Mouse (Mus musculus): ENCODE results near the gene Gsta1. TPM values are rescaled to one million over a fixed set of nuclear protein-coding genes. Genes with fewer than 3 reads are reported as not detected.
"Not testable (repeated sequence)": the region's sequence is repeated elsewhere in the genome, so short reads cannot be mapped to it uniquely, and the experiment has no call there.

Gene Gsta1
- polyA plus RNA-seq, 1 experiment from 2014 or later = not detected

DNA sequence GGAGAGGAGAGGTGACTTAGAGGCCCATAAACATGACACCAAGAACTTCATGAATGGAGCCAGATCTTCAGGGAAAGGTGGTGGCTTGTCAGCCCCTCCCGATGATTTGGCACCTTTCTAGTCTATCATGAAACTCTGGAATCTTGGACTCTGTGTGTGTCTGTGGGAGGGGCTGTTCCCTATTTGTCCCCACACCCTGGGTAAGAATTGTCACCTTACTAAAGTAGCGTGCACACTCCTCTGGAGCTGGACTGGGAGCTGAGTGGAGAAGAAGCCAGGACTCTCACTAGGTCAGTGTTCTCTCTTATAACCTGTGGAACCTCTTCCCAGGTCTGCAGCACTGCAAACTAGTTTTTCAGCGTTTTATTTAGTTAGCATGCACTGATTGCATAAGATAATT lies 26.5 kb downstream of the Gsta1 start, which contains the start of gene Gm3776:
TSS of gene Gm3776 (plus strand) at position 216 of the 400 bp plus-strand sequence.
- WGBS = 89% methylated on average over 1 of the region's 3 CpGs
- H3K9ac ChIP-seq (replicated peaks); H3K4me1 ChIP-seq (replicated peaks); ATAC-seq; H3K4me2 ChIP-seq (replicated peaks); H3K4me3 ChIP-seq (replicated peaks); H3K9me3 ChIP-seq; H3K27ac ChIP-seq; H3K27me3 ChIP-seq; H3K36me3 ChIP-seq: not testable (repeated sequence)

DNA sequence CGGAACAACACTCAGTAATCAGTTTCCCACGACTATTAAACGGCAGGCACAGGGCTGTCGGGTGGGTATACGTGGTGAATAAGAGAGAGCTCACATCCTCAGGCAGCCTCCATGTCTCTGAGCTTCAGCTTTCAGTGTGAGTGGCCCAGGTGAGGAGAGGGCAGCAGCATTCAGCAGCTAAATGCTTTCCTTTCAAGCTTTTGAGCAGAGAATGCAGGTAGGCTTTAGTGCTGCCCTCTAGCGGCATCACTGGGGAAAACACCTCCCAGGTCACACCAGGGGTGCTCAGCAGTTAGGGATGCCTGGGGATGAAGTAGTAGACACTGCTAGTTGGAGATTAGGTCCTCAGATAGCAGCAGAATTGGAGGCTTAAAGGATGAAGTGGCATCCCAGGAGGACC lies 29.2 kb downstream of the Gsta1 start:
- not testable (repeated sequence) for H3K4me1 ChIP-seq (replicated peaks); H3K27ac ChIP-seq; H3K27me3 ChIP-seq; H3K9ac ChIP-seq (replicated peaks); H3K36me3 ChIP-seq; H3K9me3 ChIP-seq; H3K4me3 ChIP-seq (replicated peaks); H3K4me2 ChIP-seq (replicated peaks)
- peak; percentile 53; the same call in 1 of the 2 replicates for ATAC-seq
- 0% methylated on average over 1 of the region's 6 CpGs for WGBS

DNA sequence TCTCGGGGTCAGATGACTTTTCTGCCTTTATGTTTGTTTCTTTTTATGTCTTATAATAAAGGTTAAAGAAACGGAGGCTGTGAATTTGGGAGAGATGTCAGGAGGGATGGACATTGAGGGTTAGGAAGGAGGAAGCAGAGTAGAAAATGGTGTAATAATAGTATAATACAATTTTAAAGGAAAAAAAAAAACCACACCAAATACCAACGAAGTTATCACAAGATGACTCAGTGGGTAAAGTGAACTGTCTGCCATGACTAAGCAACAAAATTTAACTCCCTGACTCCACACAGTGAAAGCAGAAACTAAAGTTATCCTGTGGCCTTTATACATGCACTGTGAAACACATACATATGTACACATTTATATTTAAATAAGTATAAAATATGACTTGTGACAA lies 40.5 kb downstream of the Gsta1 start:
- not testable (repeated sequence) for H3K36me3 ChIP-seq; H3K4me3 ChIP-seq (replicated peaks); H3K9ac ChIP-seq (replicated peaks); H3K27me3 ChIP-seq; H3K4me1 ChIP-seq (replicated peaks); H3K4me2 ChIP-seq (replicated peaks); ATAC-seq; H3K9me3 ChIP-seq; H3K27ac ChIP-seq
- 90% methylated on average over 3 of the region's 3 CpGs for WGBS

DNA sequence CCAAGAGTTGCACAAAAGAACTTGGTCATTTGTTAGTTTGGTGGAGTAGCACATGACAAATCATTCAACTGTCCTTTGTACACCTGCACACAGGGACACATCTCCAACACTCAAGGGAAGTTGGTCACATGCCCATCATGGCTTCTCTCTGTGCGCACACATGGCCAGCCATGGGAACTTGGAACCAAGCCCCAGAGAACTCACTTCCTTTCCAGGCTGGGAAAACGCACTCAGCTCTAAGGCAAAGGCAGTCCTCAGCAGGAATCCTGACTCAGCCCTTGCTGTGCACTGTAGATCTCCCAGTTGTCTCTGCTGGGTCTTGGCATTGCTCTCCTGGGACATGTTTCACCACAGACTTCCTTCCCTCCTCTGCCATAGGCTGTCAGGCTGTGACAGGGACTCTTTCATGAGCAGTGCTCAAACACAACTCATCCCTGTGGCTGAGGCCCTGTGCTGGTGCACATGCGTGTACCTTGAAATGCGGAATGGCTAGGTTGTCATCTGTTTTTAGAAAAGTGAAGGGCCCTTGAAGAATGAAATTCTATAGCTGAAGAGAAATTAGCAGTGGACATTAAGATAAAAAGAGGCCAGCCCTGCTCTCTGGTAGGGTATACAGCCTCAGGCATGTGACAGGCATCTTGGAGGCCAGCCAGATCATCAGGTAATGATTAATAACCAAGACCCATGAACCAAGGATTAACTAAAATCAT lies 51.7 kb downstream of the Gsta1 start:
- H3K36me3 ChIP-seq; H3K9me3 ChIP-seq; H3K4me3 ChIP-seq (replicated peaks); H3K27ac ChIP-seq; H3K4me2 ChIP-seq (replicated peaks); H3K4me1 ChIP-seq (replicated peaks); H3K27me3 ChIP-seq; ATAC-seq; H3K9ac ChIP-seq (replicated peaks): not testable (repeated sequence)
- WGBS = 88% methylated on average over 4 of the region's 4 CpGs

DNA sequence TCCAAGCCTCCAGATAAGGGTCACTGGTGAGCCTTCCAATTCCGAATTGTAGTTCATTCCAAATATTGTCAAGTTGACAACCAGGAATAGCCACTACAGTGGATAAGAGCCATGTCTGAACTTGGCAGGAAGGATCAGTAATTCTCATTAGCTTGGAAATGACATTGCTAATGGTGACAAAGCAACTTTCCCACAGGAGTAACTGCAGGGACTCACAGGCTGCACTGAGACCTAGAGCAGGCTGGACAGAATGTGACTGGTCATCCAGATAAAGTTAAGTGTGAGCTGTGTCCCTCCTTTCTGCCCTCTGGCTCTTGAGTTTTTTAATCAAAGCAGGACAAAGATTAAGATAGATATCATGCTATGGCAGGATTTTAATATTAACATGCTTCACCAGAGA lies 58.6 kb downstream of the Gsta1 start:
- not testable (repeated sequence) for H3K9me3 ChIP-seq; H3K36me3 ChIP-seq; ATAC-seq; H3K4me1 ChIP-seq (replicated peaks); H3K9ac ChIP-seq (replicated peaks); H3K4me3 ChIP-seq (replicated peaks); H3K27ac ChIP-seq; H3K4me2 ChIP-seq (replicated peaks); H3K27me3 ChIP-seq
- 60% methylated on average over 1 of the region's 1 CpGs for WGBS

DNA sequence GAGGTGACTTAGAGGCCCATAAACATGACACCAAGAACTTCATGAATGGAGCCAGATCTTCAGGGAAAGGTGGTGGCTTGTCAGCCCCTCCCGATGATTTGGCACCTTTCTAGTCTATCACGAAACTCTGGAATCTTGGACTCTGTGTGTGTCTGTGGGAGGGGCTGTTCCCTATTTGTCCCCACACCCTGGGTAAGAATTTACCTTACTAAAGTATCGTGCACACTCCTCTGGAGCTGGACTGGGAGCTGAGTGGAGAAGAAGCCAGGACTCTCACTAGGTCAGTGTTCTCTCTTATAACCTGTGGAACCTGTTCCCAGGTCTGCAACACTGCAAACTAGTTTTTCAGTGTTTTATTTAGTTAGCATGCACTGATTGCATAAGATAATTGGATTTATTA lies 59.3 kb downstream of the Gsta1 start, which contains the start of gene Gm10639:
TSS of gene Gm10639 (plus strand) at position 201 of the 400 bp plus-strand sequence.
- not testable (repeated sequence) for H3K27me3 ChIP-seq; ATAC-seq; H3K9ac ChIP-seq (replicated peaks); H3K4me2 ChIP-seq (replicated peaks); H3K4me3 ChIP-seq (replicated peaks); H3K4me1 ChIP-seq (replicated peaks); H3K9me3 ChIP-seq; H3K27ac ChIP-seq; H3K36me3 ChIP-seq
- 97% methylated on average over 3 of the region's 3 CpGs for WGBS

Other genes starting within 250 kb of the Gsta1 start
- gene Gcm1, start 178.7 kb upstream of the Gsta1 start, polyA plus RNA-seq (2015; fragmentation: Nextera tagmentation; extraction: Ambion mirVana) = 0.07 TPM in 1 of 2 replicates, not detected in the other
- 38.2 and 44.3 TPM in 2 replicates for gene Fbxo9, start 121.6 kb upstream of the Gsta1 start, polyA plus RNA-seq (2015; fragmentation: Nextera tagmentation; extraction: Ambion mirVana)
- 42.0 and 42.3 TPM in 2 replicates for gene Ick, start 121.5 kb upstream of the Gsta1 start, polyA plus RNA-seq (2015; fragmentation: Nextera tagmentation; extraction: Ambion mirVana)
- gene Gsta4, start 47.9 kb upstream of the Gsta1 start, polyA plus RNA-seq (2015; fragmentation: Nextera tagmentation; extraction: Ambion mirVana) = 15.5 and 19.5 TPM in 2 replicates
- gene Gm3776, start 26.5 kb downstream of the Gsta1 start, polyA plus RNA-seq (2015; fragmentation: Nextera tagmentation; extraction: Ambion mirVana) = not detected in 2 replicates
- gene Gm10639, start 59.3 kb downstream of the Gsta1 start, polyA plus RNA-seq (2015; fragmentation: Nextera tagmentation; extraction: Ambion mirVana) = not detected in 2 replicates
- not detected in 2 replicates for gene Omt2a, start 84.1 kb downstream of the Gsta1 start, polyA plus RNA-seq (2015; fragmentation: Nextera tagmentation; extraction: Ambion mirVana)
- not detected in 2 replicates for gene Omt2b, start 96.9 kb downstream of the Gsta1 start, polyA plus RNA-seq (2015; fragmentation: Nextera tagmentation; extraction: Ambion mirVana)
- not detected in 2 replicates for gene Gsta2, start 125.1 kb downstream of the Gsta1 start, polyA plus RNA-seq (2015; fragmentation: Nextera tagmentation; extraction: Ambion mirVana)
- 1.8 and 2.0 TPM in 2 replicates for gene Dppa5a, start 137.5 kb downstream of the Gsta1 start, polyA plus RNA-seq (2015; fragmentation: Nextera tagmentation; extraction: Ambion mirVana)
- 5.4 and 5.5 TPM in 2 replicates for gene Ooep, start 148.1 kb downstream of the Gsta1 start, polyA plus RNA-seq (2015; fragmentation: Nextera tagmentation; extraction: Ambion mirVana)
- 0.28 and 0.31 TPM in 2 replicates for gene Ddx43, start 165.1 kb downstream of the Gsta1 start, polyA plus RNA-seq (2015; fragmentation: Nextera tagmentation; extraction: Ambion mirVana)
- gene Cgas, start 212.6 kb downstream of the Gsta1 start, polyA plus RNA-seq (2015; fragmentation: Nextera tagmentation; extraction: Ambion mirVana) = 0.46 and 0.51 TPM in 2 replicates
- 25.4 and 26.3 TPM in 2 replicates for gene Mto1, start 217.6 kb downstream of the Gsta1 start, polyA plus RNA-seq (2015; fragmentation: Nextera tagmentation; extraction: Ambion mirVana)
- gene Gm17324, start 218.1 kb downstream of the Gsta1 start, polyA plus RNA-seq (2015; fragmentation: Nextera tagmentation; extraction: Ambion mirVana) = 0.58 and 1.0 TPM in 2 replicates

Data from midbrain, embryonic 13.5 days (tissue).